Mouse (Mus musculus) urinary bladder, postnatal 25 days (tissue): Measurements from ENCODE around the gene Ap1m1.

Source experiments
- DNase-seq: peaks from one replicate; pipeline ENCODE4 v3.0.0; 2022; ENCODE audit warnings: low spot score

The Ap1m1 gene

DNA sequence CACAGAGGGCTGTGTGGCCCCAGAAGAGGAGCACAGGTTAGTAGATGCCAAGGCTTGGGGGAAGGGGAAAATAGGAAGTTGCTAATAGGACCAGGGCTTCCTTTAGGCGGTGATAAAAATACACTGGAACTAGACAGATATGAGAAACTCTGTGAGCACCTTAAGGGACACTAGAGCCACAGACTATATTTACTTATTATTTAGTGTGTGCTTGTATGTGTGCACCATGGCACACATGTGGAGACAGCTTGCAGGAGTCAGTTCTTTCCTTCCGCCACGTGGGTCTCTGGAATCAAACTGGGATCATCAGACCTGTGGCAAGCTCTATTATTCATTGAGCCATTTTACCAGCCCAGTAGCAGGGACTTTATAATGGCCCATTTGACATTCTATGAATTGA lies 55.3 kb downstream of the Ap1m1 start:
- DNase-seq = no peak

DNA sequence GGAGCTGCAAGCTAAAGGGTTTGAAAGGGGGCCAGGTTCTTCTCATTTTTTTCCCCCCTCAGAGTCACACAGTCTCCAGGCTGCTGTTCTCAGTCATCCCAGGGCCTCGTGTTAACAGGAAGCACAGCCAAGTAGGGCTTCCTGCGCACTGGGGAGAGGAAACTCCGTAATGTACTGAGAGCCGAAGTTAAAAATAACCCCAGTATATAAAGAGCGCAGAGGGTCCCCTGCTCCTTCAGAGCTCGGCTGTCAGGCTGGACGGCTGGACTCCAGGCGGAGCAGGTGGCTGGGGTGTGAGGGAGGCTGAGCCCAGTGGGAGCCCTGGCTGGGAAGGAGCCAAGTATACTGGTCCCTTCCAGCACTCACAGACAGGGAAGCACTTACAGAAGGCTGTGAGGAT lies 55.9 kb downstream of the Ap1m1 start:
- peak; percentile 44 for DNase-seq

DNA sequence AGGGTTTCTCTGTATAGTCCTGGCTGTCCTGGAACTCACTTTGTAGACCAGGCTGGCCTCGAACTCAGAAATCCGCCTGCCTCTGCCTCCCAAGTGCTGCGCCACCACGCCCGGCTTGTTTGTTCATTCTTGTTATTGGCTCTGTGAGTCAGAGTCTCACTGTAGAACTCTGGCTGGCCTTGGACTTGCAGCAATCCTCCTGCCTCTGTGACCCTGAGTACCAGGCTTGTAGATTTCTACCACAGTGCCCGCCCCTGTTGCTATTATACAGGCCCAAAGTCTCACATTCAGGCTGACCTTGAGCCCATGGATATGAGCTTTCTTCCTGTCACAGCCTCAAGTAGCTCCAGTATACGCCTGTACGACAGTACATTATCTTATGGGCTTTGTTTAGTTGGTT lies 56.7 kb downstream of the Ap1m1 start:
- no peak for DNase-seq

DNA sequence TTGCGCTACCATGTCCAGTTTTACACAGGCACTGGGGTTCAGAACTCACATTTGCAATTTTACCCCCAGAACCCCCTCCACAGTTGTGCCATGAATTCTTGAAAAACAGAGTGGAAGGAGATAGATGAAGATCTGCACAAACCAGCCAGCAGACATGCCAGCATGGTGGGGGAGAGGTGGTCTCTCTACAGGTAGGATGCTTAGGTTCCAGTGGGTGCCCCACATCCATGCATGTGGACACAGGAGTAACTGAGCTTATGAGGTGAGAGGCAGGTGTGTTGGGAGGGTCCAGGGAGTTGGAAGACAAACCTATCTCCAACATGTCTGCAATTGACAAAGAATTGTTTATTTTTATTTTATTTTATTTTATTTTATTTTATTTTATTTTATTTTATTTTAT lies 59.1 kb downstream of the Ap1m1 start:
- DNase-seq = no peak

DNA sequence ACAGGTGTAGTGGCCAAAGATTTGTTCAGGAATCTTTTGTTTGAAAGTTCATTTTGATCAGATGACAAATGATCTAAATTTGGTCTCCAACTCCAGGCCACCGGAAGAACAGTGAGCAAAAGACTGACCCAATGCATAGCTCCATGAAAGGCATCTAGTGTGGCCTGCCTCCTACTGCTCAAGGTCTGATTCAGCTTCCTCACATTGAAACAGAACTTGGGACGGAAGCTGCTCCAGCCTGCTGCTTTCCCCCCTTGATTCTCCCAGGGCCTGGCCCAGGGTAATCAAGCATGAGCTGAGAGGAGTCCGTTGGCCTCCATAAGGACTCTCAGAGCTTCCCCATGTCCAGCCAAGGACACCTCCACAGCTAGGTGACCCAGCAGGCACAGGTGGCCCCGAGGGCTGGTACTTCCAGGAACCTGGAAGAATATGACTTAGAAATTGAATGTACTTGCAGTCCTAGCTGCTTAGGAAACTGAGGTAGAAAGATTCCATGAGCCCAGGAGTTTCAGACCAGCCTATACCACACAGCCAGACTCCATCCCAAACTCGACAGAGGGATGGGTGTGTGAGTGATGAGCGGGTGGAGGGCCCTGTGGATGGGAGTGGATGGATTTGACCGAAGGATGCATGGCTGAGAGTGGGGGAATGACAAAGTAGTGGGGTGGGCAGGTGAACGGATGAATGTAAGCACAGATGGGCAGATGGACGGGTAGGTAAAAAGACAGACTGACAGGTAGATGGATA lies 61.0 kb downstream of the Ap1m1 start:
- no peak for DNase-seq

DNA sequence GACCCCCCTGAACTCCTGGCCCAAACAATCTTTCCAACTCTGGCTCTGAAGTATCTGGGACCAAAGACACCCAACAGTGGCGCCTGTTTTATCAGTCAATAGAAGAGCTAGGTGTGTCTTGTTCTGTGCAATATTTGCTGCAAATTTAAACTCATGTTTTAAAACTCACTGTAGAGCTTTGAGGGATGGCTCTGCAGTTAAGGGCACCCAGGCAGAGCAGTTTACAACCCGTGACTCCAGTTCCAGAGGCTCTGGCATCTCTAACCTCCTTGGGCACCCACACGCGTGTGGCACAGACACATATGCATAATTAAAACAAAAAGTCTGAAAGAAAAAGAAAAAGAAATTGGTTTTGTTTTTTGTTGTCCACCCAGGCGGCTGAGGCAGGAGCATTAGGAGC lies 61.7 kb downstream of the Ap1m1 start:
- no peak for DNase-seq

DNA sequence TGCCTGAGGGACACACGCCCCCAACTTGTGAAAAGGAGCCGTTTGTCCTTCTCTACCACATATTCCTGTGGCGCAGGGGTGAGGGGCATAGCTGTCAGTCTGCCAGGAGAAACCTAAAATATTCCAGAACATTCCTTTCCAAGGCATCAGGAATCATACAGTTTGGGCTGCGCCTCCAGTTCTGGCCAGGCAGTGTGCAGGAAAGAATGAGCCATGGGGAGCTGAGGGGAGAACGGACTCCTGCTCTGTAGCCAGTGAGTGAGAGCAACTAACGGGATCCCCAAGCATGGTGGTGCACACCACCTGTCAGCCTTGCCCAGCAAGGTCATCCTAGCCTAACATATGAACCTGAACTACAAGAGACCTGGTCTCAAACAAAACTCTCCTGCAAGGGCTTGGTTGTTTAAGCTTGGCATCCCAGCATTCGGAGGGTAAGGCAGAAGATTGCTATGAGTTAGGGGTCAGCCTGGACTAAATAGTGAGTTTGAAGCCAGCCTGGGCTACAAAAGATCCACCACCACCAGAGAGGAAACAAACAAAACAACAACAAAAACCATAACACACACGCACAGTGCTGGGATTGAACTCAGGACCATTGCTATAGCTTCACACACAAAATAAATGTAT lies 63.3 kb downstream of the Ap1m1 start:
- no peak for DNase-seq

DNA sequence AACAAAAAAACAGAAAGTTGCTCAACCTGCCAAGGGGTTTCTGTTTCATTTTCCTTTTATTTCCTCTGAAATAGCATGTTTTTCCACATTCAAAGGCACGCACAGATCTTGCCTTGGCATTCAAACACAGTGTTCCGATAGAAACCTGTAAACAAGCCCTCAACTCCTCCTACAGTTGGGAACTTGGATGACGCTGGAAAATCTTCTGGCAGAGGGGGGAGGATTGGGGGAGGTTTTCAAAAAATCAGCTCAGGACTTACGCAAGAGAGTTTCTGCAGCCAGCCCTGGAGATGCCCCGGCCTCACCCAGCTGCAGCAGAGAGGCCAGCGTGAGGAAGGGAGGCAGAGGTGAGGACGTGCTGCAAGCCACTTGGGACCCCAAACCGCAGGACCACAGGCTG lies 63.8 kb downstream of the Ap1m1 start:
- DNase-seq = peak; percentile 16

DNA sequence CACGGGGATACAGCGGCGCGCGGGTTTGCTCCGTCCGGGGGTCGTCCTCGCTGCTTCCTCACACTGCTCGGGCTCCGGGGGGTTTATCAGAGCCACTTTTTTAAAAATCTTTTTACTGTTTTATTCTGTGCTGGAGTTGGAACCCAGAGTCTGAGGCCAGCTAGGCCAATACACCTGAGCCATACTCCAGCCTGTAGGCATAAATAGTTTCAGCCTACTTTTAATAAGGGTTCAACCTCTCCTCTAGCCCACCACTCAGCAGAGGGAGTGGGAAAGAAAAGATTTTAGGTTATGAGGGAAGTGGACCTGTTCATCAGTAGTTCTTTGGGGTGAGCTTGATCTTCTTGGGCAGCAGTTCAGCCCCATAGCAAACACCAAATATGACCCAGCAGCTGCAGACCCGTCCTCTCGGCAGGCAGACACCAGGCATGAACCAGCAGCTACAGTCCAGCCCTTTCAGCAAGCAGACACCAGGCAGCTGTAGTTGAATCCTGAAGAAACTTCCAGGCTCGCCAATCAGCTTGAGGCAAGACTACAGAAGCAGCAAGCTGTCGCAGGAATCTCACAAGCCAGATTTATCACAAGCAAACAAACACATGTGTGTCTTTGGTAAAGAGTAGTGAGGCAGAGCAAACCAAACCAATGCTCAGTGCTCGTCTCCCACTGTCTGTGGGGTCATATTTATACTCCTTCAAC lies 65.5 kb downstream of the Ap1m1 start, which contains the start of gene Gm10282:
TSS of gene Gm10282 (minus strand) at position 51 of the 696 bp plus-strand sequence.
- DNase-seq = no peak

DNA sequence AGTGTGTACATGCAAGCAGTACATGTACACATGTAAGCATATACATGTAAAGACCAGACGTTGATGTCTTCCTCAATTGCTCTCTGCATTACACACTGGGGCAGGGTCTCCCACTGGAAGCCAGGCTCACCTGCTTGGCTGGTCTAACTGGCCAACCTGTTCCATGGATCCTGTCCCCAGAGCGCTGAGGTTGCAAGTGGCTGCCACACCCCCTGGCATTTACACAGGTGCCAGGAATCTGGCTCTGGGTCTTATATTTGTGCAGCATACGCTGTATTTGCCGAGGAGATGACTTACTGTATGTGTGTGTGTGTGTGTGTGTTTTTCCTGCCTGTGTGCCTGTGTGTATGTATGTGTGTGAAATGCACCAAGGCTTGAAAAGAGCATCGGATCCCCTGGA lies 67.1 kb downstream of the Ap1m1 start:
- no peak for DNase-seq
